Mouse (Mus musculus) lung, postnatal 0 days (tissue): ENCODE measurements around the gene Arnt2.

Source experiments
- CTCF ChIP-seq: IDR thresholded peaks from 2 replicates; pipeline ENCODE4 v1.5.1; 2016; ENCODE audit warnings: antibody characterized with exemption, mild to moderate bottlenecking
- EP300 ChIP-seq: IDR thresholded peaks from 2 replicates; pipeline ENCODE4 v1.6.1; 2016; ENCODE audit warnings: antibody characterized with exemption, mild to moderate bottlenecking, control low read depth

- no peak for TF ChIP-seq CTCF
- no peak for TF ChIP-seq EP300
Observed at GRCm38 (mm10) chr7:84307329-84307925, 102.5 kb downstream of the Arnt2 start.
